Mouse (Mus musculus): ENCODE results near the gene Vmn1r40. TPM values are rescaled to one million over a fixed set of nuclear protein-coding genes. Genes with fewer than 3 reads are reported as not detected.

The Vmn1r40 gene
- polyA plus RNA-seq (2012; rRNA removed): not detected in 2 replicates

DNA sequence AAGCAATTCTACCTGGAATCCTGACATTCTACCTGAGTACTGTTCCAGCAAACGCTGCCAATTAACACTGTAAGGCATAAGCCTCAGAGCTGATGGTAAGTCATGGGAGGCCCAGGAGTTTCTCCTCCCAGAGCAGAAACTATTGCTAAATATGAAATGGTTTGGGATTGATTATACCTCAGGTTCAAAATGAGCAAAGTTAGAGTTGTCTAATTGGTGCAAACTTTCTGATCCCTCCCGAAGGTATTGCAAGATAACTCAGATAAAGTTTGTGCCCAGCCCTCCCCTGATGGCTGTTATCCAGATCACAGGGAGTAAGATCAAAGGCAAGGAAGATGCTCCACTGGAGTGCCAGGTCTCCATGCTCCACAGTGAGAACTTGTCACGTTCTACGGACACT, at the start of gene Vmn1r40:
Gene Vmn1r40, plus strand, starts transcription at position 301 of the 400 bp plus-strand sequence.
- no peak within 1 kb of the TSS for H3K4me3 ChIP-seq (ENCODE audit: low read depth, low read length)
- no peak for TF ChIP-seq POLR2A (IDR thresholded peaks at IDR 0.05; ENCODE audit: low read depth, low read length)
- TF ChIP-seq CTCF (IDR thresholded peaks at IDR 0.05; ENCODE audit: extremely low read depth, insufficient read length, insufficient replicate concordance, low read depth, low read length): no peak
- no peaks in the 10 kb centered on the region for H3K27me3 ChIP-seq (ENCODE audit: control insufficient read depth, insufficient read depth, low read length)
- no peaks in the 10 kb centered on the region for H3K4me1 ChIP-seq (ENCODE audit: control insufficient read depth, insufficient read depth, insufficient read length, low read length)
- WGBS: 70% methylated on average over 4 of the region's 4 CpGs
- H3K36me3 ChIP-seq (ENCODE audit: control insufficient read depth, insufficient read depth, low read length): no peaks in the 10 kb centered on the region
- H3K27ac ChIP-seq (ENCODE audit: insufficient read depth, low read depth, low read length): no peak within 1 kb of the TSS

DNA sequence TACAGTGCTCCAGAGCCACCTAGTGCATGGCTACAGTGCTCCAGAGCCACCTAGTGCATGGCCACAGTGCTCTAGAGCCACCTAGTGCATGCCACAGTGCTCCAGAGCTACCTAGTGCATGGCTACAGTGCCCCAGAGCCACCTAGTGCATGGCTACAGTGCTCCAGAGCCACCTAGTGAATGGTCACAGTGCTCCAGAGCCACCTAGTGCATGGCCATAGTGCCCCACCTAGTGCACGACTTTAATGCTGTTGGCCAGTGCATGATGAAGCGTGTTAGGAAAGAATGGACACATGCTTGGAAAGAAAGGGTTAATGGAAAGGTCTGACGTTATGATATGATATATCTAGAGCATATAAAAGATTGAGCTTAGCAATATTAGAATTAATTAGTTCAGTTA, 49.0 kb upstream of the Vmn1r40 start:
- WGBS: 79% methylated on average over 3 of the region's 3 CpGs
- H3K27me3 ChIP-seq (ENCODE audit: control insufficient read depth, insufficient read depth, low read length): no peaks in the 10 kb centered on the region
- peaks cover 2% of the 10 kb centered on the region; the same call in 1 of the 2 replicates for H3K4me1 ChIP-seq (ENCODE audit: control insufficient read depth, insufficient read depth, insufficient read length, low read length)
- no peaks in the 10 kb centered on the region for H3K36me3 ChIP-seq (ENCODE audit: control insufficient read depth, insufficient read depth, low read length)
- H3K4me3 ChIP-seq (ENCODE audit: low read depth, low read length): no peak overlapping the region
- H3K27ac ChIP-seq (ENCODE audit: insufficient read depth, low read depth, low read length): no peak overlapping the region
- TF ChIP-seq POLR2A (IDR thresholded peaks at IDR 0.05; ENCODE audit: low read depth, low read length) (no peak), CTCF (IDR thresholded peaks at IDR 0.05; ENCODE audit: extremely low read depth, insufficient read length, insufficient replicate concordance, low read depth, low read length) (no peak)

- H3K27ac ChIP-seq (ENCODE audit: insufficient read depth, low read depth, low read length): no peak overlapping the region
- WGBS: 84% methylated on average over 6 of the region's 6 CpGs
- H3K36me3 ChIP-seq (ENCODE audit: control insufficient read depth, insufficient read depth, low read length): no peaks in the 10 kb centered on the region
- H3K4me1 ChIP-seq (ENCODE audit: control insufficient read depth, insufficient read depth, insufficient read length, low read length): peaks cover 2% of the 10 kb centered on the region; the same call in 1 of the 2 replicates
- no peak overlapping the region for H3K4me3 ChIP-seq (ENCODE audit: low read depth, low read length)
- TF ChIP-seq CTCF (IDR thresholded peaks at IDR 0.05; ENCODE audit: extremely low read depth, insufficient read length, insufficient replicate concordance, low read depth, low read length) (no peak), POLR2A (IDR thresholded peaks at IDR 0.05; ENCODE audit: low read depth, low read length) (no peak)
- no peaks in the 10 kb centered on the region for H3K27me3 ChIP-seq (ENCODE audit: control insufficient read depth, insufficient read depth, low read length)
These were observed 48.4 kb upstream of the Vmn1r40 start for GRCm38 (mm10) chr6:89658931-89659330.

- no peaks in the 10 kb centered on the region for H3K36me3 ChIP-seq (ENCODE audit: control insufficient read depth, insufficient read depth, low read length)
- no peak overlapping the region for H3K27ac ChIP-seq (ENCODE audit: insufficient read depth, low read depth, low read length)
- TF ChIP-seq POLR2A (IDR thresholded peaks at IDR 0.05; ENCODE audit: low read depth, low read length) (no peak), CTCF (IDR thresholded peaks at IDR 0.05; ENCODE audit: extremely low read depth, insufficient read length, insufficient replicate concordance, low read depth, low read length) (peak; percentile 46; the same call in 1 of the 2 replicates)
- 34% methylated on average over 7 of the region's 7 CpGs for WGBS
- no peaks in the 10 kb centered on the region for H3K27me3 ChIP-seq (ENCODE audit: control insufficient read depth, insufficient read depth, low read length)
- no peak overlapping the region for H3K4me3 ChIP-seq (ENCODE audit: low read depth, low read length)
- H3K4me1 ChIP-seq (ENCODE audit: control insufficient read depth, insufficient read depth, insufficient read length, low read length): peaks cover 2% of the 10 kb centered on the region; the same call in 1 of the 2 replicates
These were observed 47.5 kb upstream of the Vmn1r40 start for GRCm38 (mm10) chr6:89659692-89660423.

DNA sequence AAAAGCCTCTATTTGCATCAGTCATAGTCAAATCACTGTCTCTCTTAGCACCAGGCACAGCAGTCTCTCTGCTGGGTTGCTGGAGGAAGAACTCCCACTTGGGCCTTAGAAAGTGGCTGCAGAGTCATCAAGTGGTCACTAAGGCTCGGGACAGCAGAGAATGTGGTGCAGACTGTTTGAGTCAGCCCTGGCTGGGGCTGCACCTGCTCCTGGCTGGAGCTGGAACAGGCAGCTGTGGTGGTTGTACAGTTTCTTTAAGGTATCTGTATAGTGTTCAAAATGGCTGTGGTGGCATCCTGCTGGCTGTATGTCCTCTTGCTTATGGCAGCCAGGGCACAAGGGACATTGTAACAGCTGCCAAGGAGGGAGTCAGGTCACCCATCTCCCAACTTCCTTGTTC, 46.9 kb upstream of the Vmn1r40 start:
- 79% methylated on average over 1 of the region's 1 CpGs for WGBS
- H3K27ac ChIP-seq (ENCODE audit: insufficient read depth, low read depth, low read length): no peak overlapping the region
- H3K36me3 ChIP-seq (ENCODE audit: control insufficient read depth, insufficient read depth, low read length): no peaks in the 10 kb centered on the region
- no peak overlapping the region for H3K4me3 ChIP-seq (ENCODE audit: low read depth, low read length)
- no peaks in the 10 kb centered on the region for H3K4me1 ChIP-seq (ENCODE audit: control insufficient read depth, insufficient read depth, insufficient read length, low read length)
- H3K27me3 ChIP-seq (ENCODE audit: control insufficient read depth, insufficient read depth, low read length): no peaks in the 10 kb centered on the region
- TF ChIP-seq CTCF (IDR thresholded peaks at IDR 0.05; ENCODE audit: extremely low read depth, insufficient read length, insufficient replicate concordance, low read depth, low read length): no peak
- no peak for TF ChIP-seq POLR2A (IDR thresholded peaks at IDR 0.05; ENCODE audit: low read depth, low read length)

- Histone ChIP-seq H3K27ac (ENCODE audit: insufficient read depth, low read depth, low read length) (no peak overlapping the region), H3K27me3 (ENCODE audit: control insufficient read depth, insufficient read depth, low read length) (no peaks in the 10 kb centered on the region), H3K4me1 (ENCODE audit: control insufficient read depth, insufficient read depth, insufficient read length, low read length) (no peaks in the 10 kb centered on the region), H3K36me3 (ENCODE audit: control insufficient read depth, insufficient read depth, low read length) (no peaks in the 10 kb centered on the region), H3K4me3 (ENCODE audit: low read depth, low read length) (no peak overlapping the region)
- 89% methylated on average over 3 of the region's 3 CpGs for WGBS
- TF ChIP-seq POLR2A (IDR thresholded peaks at IDR 0.05; ENCODE audit: low read depth, low read length) (no peak), CTCF (IDR thresholded peaks at IDR 0.05; ENCODE audit: extremely low read depth, insufficient read length, insufficient replicate concordance, low read depth, low read length) (no peak)
These were observed 44.8 kb upstream of the Vmn1r40 start for GRCm38 (mm10) chr6:89662521-89662920.

- Histone ChIP-seq H3K36me3 (ENCODE audit: control insufficient read depth, insufficient read depth, low read length) (no peaks in the 10 kb centered on the region), H3K4me1 (ENCODE audit: control insufficient read depth, insufficient read depth, insufficient read length, low read length) (no peaks in the 10 kb centered on the region), H3K4me3 (ENCODE audit: low read depth, low read length) (no peak overlapping the region), H3K27ac (ENCODE audit: insufficient read depth, low read depth, low read length) (no peak overlapping the region), H3K27me3 (ENCODE audit: control insufficient read depth, insufficient read depth, low read length) (no peaks in the 10 kb centered on the region)
- no peak for TF ChIP-seq CTCF (IDR thresholded peaks at IDR 0.05; ENCODE audit: extremely low read depth, insufficient read length, insufficient replicate concordance, low read depth, low read length)
- WGBS: 76% methylated on average over 8 of the region's 8 CpGs
These were observed 42.2 kb upstream of the Vmn1r40 start for GRCm38 (mm10) chr6:89665155-89665554.
